Mouse (Mus musculus) spleen, adult 2 months (tissue): ENCODE results near the gene Hivep3.

Experiments used
- CTCF ChIP-seq: fragments of 200-500 bp; IDR thresholded peaks from 2 replicates; pipeline ENCODE4 v1.5.1; 2011; ENCODE audit warnings: mild to moderate bottlenecking, inconsistent platforms; ENCODE audit not compliant: insufficient read depth, insufficient read length, insufficient replicate concordance; ENCODE audit errors: extremely low read depth
- POLR2A ChIP-seq: fragments of 200-500 bp; IDR thresholded peaks from 2 replicates; pipeline ENCODE4 v1.6.1; 2011; ENCODE audit warnings: low read depth, low read length, inconsistent platforms

DNA sequence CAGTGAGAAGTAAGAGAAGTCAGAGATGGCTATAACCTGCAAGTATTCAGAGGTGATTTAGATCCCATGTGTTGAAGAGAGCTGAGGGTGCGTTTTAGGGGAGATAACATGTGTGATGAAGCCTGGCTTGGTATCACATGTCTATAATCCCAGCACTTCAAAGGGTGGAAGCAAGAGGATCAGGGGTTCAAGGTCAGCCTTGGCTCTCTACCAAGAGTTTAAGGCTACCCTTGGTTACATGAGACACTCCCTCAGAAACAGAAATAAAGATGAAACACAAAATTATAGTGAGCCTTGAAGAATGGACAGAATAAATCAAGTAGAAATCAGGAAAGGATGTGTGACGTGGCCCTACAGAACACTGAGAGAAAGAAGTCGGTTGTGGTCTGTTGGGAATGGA is 420.2 kb downstream of the Hivep3 start:
- TF ChIP-seq POLR2A (no peak), CTCF (no peak)
